Mouse (Mus musculus) limb, embryonic 14.5 days (tissue): Measurements from ENCODE around the gene Dennd1a. TPM values are rescaled to one million over a fixed set of nuclear protein-coding genes. Genes with fewer than 3 reads are reported as not detected.

Experiments
- ATAC-seq: fragments of 200-750 bp; cut with Nextera tagmentation; 2 replicates; pipeline ENCODE4 v1.8.0; 2017; ENCODE audit warnings: low read depth, moderate number of reproducible peaks, moderate TSS enrichment; ENCODE audit not compliant: low FRiP score
- DNase-seq: peaks from one replicate; pipeline ENCODE4 v3.0.0-alpha.2; 2015; ENCODE audit warnings: low spot score
- H3K27ac ChIP-seq: fragments of 300-500 bp; sonication (generic); replicated peaks from 2 replicates; pipeline ENCODE4 v1.5.1; 2014; ENCODE audit warnings: low read depth, mild to moderate bottlenecking, low read length, moderate library complexity, mixed read lengths
- H3K27me3 ChIP-seq: fragments of 300-500 bp; sonication (generic); 2 replicates; pipeline ENCODE4 v1.6.1; 2014; ENCODE audit warnings: low read length, mixed read lengths; ENCODE audit not compliant: control insufficient read depth, insufficient read depth
- H3K36me3 ChIP-seq: fragments of 300-500 bp; sonication (generic); 2 replicates; pipeline ENCODE4 v1.6.1; 2014; ENCODE audit warnings: mild to moderate bottlenecking, low read length, moderate library complexity, mixed read lengths; ENCODE audit not compliant: control insufficient read depth, insufficient read depth
- H3K4me1 ChIP-seq: fragments of 300-500 bp; sonication (generic); 2 replicates; pipeline ENCODE4 v1.6.1; 2014; ENCODE audit warnings: antibody characterized with exemption, low read length, mixed read lengths; ENCODE audit not compliant: control insufficient read depth, insufficient read depth
- H3K4me2 ChIP-seq: fragments of 300-500 bp; sonication (generic); replicated peaks from 2 replicates; pipeline ENCODE4 v1.6.1; 2014; ENCODE audit warnings: low read depth, mild to moderate bottlenecking, low read length, moderate library complexity; ENCODE audit not compliant: severe bottlenecking
- H3K4me3 ChIP-seq: fragments of 300-500 bp; sonication (generic); replicated peaks from 2 replicates; pipeline ENCODE4 v1.5.1; 2014; ENCODE audit warnings: low read length
- H3K9ac ChIP-seq: fragments of 300-500 bp; sonication (generic); 2 replicates; pipeline ENCODE4 v1.6.1; 2014; ENCODE audit warnings: mild to moderate bottlenecking, low read depth, low read length, moderate library complexity; ENCODE audit not compliant: severe bottlenecking
- H3K9me3 ChIP-seq: fragments of 300-500 bp; sonication (generic); 2 replicates; pipeline ENCODE4 v1.6.1; 2016; ENCODE audit warnings: low read length; ENCODE audit not compliant: control insufficient read depth
- POLR2A ChIP-seq: fragments of 200-500 bp; IDR thresholded peaks from 2 replicates; pipeline ENCODE4 v1.8.0; 2012; ENCODE audit warnings: inconsistent platforms, mild to moderate bottlenecking, moderate library complexity, borderline replicate concordance; ENCODE audit not compliant: insufficient read depth, insufficient read length; ENCODE audit errors: extremely low read depth
- WGBS: fragments of 180-500 bp; shearing (Covaris S2); extraction: QIAGEN DNeasy Blood & Tissue Kit; methylation state at CpG from one replicate; pipeline ENCODE4 v1.1.7; 2014; 5-methylcytosine and 5-hydroxymethylcytosine counted together
- polyA plus RNA-seq, 2 experiments: library from polyadenylated mRNA; depleted of rRNA in 1 of 2; stranded (reverse) in 1 of 2; unstranded in 1 of 2; fragments of >200 nt; fragmentation: Nextera tagmentation in 1 of 2; extraction: Ambion mirVana in 1 of 2; gene quantifications; 2 replicates each; pipeline versions ENCODE4 v1.2.1 to v1.2.3; 2012 to 2014

Gene Dennd1a
- polyA plus RNA-seq, 2 experiments: 11.8 to 22.9 TPM

GRCm38 (mm10) chr2:38168606-38169005, 118.6 kb downstream of the Dennd1a start:
- peaks cover 6% of the 10 kb centered on the region; the same call in 1 of the 2 replicates for H3K4me1 ChIP-seq
- no peak overlapping the region for H3K4me3 ChIP-seq
- 77% methylated on average over 3 of the region's 3 CpGs for WGBS
- H3K4me2 ChIP-seq: no peak overlapping the region
- DNase-seq: no peak
- ATAC-seq: no peak
- H3K27me3 ChIP-seq: no peaks in the 10 kb centered on the region
- no peak overlapping the region for H3K9ac ChIP-seq
- H3K36me3 ChIP-seq: no peaks in the 10 kb centered on the region
- no peak overlapping the region for H3K27ac ChIP-seq
- H3K9me3 ChIP-seq: no peaks in the 10 kb centered on the region
- no peak for TF ChIP-seq POLR2A

GRCm38 (mm10) chr2:38165966-38166365, 121.2 kb downstream of the Dennd1a start:
- H3K27me3 ChIP-seq: no peaks in the 10 kb centered on the region
- H3K4me2 ChIP-seq: no peak overlapping the region
- TF ChIP-seq POLR2A: no peak
- H3K9ac ChIP-seq: no peak overlapping the region
- no peaks in the 10 kb centered on the region for H3K36me3 ChIP-seq
- DNase-seq (no peak), ATAC-seq (no peak)
- peaks cover 11% of the 10 kb centered on the region for H3K4me1 ChIP-seq
- H3K9me3 ChIP-seq: no peaks in the 10 kb centered on the region
- H3K27ac ChIP-seq: no peak overlapping the region
- WGBS: 74% methylated on average over 5 of the region's 5 CpGs
- H3K4me3 ChIP-seq: no peak overlapping the region

DNA sequence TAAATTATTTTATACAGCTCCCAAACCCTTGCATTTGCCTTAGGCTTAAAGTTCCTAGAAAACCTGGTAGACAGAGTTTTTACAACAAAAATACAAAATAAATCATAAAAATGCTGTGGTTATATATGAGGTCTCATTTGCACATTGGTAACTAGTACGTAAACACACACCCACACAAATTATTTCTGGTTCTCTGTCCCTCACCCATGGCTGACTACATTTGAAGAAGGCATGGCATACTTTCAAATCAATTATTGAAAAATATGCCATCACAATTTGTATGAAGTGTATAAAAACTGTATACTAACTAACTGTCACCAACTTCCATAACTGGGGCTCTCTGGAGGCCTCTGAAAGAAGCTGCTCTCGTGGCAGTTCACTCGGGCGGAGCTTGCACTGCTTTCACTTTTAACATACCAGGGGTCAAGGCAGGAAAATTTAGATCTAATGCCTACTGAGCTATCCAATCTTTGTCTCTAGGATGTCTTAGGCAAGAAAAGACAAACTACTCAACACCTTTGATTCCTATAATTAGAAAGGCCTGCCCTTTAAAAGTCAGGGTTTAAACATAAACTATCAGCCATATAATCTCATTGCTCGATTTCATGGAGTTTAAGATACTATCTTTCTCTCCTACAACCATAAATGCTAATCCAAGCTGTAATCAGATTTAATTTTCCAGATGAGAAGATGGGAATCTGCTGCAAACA, 122.7 kb downstream of the Dennd1a start:
- ATAC-seq: no peak
- H3K4me1 ChIP-seq: peaks cover 11% of the 10 kb centered on the region

DNA sequence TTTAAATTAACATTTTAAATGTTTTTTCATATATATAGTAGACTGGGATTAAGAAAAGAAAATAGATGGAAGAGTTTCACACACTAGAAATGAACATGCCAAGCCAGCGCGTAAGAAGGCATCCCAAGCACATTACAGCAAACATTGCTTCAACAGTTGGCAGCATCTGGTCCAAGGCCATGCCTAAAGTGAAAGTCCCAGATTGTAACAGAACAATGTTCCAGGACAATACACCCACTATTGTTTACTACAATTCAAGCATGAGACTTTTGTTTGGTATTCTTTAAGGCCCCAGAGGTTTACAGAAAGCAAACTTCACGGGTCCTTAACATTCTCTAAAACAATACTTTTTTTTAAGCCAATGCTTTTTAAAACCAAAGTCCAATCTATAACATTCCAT, 124.7 kb downstream of the Dennd1a start:
- no peaks in the 10 kb centered on the region for H3K9me3 ChIP-seq
- TF ChIP-seq POLR2A: no peak
- 70% methylated on average over 3 of the region's 3 CpGs for WGBS
- no peaks in the 10 kb centered on the region for H3K36me3 ChIP-seq
- no peak overlapping the region for H3K27ac ChIP-seq
- H3K9ac ChIP-seq: no peak overlapping the region
- H3K27me3 ChIP-seq: no peaks in the 10 kb centered on the region
- H3K4me3 ChIP-seq: no peak overlapping the region
- ATAC-seq: no peak
- no peak for DNase-seq
- H3K4me1 ChIP-seq: peaks cover 11% of the 10 kb centered on the region
- H3K4me2 ChIP-seq: no peak overlapping the region

More for the DNA sequence above, 122.7 kb downstream of the Dennd1a start:
- Histone ChIP-seq H3K27me3 (no peaks in the 10 kb centered on the region), H3K36me3 (no peaks in the 10 kb centered on the region), H3K4me3 (no peak overlapping the region), H3K9me3 (no peaks in the 10 kb centered on the region), H3K4me2 (peak overlapping the region; percentile 15; the same call in 1 of the 2 replicates), H3K9ac (no peak overlapping the region), H3K27ac (no peak overlapping the region)
- no peak for TF ChIP-seq POLR2A
- 59% methylated on average over 5 of the region's 5 CpGs for WGBS
- DNase-seq: no peak

DNA sequence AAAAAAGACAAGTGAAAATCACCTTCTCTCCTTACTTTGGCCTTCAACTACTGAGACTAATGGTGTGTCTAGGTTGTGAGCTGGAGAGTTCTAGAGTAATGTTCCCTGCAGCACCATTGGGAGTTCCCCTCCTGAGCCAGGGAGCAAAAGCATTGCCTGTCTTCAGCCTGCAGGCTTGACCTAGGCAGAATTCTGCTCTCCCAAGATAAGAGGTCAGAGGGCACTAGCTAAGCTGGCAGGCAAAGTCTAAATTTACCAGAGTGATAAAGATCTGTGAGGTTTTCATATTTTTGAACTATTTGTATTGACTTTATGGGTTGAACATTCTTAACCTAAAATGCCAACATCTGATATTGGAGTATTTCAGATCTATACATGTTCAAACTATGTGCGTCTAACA, 125.7 kb downstream of the Dennd1a start:
- no peaks in the 10 kb centered on the region for H3K36me3 ChIP-seq
- 85% methylated on average over 1 of the region's 1 CpGs for WGBS
- no peak for DNase-seq

More for the DNA sequence above, 125.7 kb downstream of the Dennd1a start:
- no peak for ATAC-seq
- no peak overlapping the region for H3K4me2 ChIP-seq
- no peak for TF ChIP-seq POLR2A
- no peak overlapping the region for H3K27ac ChIP-seq
- no peak overlapping the region for H3K9ac ChIP-seq
- H3K27me3 ChIP-seq: no peaks in the 10 kb centered on the region
- H3K4me1 ChIP-seq: peaks cover 11% of the 10 kb centered on the region
- no peak overlapping the region for H3K4me3 ChIP-seq
- no peaks in the 10 kb centered on the region for H3K9me3 ChIP-seq
